Mouse (Mus musculus): ENCODE data around the gene Wfdc6b.
"Not testable (repeated sequence)": the region's sequence is repeated elsewhere in the genome, so short reads cannot be mapped to it uniquely, and the experiment has no call there.

The Wfdc6b gene

DNA sequence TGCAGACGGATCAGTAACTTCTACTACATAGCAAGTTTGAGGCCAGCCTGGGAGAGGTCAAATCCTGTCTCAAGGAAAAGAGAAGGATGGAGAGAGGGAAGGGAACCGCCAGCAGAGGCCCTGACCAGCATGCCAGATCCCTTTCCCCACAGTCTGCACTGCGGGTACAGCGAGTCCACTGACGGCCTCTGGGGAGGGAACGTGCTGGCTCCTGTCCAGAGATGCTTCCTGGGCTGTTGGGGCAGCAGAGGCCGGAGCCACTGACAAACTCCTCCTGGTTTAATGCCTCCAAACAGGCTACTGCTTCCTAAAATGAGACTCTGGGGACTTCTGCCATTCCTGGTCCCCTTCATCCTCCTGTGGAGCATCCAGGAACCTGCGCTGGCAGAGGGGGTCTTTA, at the start of gene Wfdc6b, which contains the start of gene Wfdc8:
TSS of gene Wfdc6b (plus strand) at position 52 of the 400 bp plus-strand sequence.
TSS of gene Wfdc8 (minus strand) at position 156 of the 400 bp plus-strand sequence.
- peak; percentile 35 for DNase-seq

DNA sequence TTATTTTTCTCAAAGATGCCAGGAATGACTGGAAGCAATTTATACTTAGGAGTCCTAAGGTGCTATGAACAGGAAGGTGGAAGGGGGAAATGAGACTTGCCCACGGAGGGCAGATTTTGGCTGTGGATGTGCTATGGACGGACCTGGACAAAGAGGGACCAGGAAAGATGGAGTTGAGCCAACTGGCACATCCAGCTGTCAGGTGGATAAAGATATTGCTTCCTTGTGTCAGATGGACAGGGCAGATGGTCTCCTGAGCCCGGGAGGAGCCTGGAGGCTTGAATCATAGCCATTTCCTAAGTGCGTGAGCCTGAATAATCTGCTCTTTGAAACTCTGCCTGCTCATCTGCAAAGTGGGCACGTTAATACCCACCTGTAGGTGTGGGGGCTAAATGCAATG, 49.0 kb upstream of the Wfdc6b start:
- no peak for DNase-seq

DNA sequence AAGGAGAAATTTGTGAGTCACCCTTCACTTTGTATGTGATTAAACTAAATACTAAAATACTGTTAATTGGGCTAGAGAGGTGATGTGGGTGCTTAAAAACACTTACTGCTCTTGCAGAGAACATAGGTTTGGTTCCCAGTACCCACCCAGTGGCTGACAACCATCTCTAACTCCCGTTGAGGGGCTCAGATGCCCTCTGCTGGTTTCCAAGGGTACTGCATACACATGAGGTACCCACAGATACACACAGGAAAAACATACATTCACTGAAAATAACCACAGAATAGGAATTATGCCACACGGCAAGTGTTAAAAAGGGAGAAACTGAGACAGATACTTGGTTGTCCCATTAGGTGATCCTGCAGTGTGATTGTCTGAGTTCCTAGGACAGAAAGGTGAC, 46.3 kb upstream of the Wfdc6b start:
- no peak for DNase-seq

DNA sequence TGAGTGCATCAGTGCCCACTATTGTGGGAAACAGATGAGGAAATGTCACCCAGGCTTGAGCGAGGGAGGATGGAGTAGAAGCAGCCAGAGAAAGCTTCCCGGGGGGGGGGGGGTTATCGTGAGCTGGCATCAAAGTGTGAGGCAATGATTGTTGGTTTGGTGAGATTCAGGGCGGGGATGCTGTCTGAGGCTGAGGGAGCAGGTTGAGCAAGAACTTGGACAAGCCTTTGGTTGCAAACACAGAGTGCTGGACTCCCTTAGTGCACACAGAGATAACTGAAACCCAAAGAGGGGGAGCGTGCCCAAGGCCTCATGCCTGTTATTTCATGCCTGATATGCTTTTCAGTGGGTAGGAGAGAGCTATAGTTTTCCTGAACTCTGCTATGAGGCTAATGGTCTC, 45.9 kb upstream of the Wfdc6b start:
- DNase-seq, result no peak

DNA sequence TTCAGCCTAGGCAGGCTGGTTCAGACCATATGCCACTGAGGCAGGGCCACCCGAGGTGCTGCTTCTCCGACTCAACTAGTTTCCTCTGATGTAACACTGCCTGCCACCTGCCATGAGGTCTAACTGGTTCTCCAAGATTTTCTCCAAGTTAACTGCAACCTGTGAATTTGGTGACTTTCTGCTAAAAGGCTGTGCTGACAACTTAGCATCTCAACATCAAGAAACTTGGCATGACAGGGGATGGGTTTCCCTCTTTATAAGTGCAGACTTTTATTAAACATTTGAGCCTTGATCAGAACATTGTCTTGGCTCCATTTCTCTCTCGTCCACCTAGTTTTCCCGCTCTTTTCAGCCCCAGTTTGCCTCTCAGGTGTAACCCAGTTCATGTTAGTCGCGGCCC, 40.0 kb upstream of the Wfdc6b start, which contains the start of gene Spint3:
TSS of gene Spint3 (minus strand) at position 101 of the 400 bp plus-strand sequence.
- not testable (repeated sequence) for DNase-seq

DNA sequence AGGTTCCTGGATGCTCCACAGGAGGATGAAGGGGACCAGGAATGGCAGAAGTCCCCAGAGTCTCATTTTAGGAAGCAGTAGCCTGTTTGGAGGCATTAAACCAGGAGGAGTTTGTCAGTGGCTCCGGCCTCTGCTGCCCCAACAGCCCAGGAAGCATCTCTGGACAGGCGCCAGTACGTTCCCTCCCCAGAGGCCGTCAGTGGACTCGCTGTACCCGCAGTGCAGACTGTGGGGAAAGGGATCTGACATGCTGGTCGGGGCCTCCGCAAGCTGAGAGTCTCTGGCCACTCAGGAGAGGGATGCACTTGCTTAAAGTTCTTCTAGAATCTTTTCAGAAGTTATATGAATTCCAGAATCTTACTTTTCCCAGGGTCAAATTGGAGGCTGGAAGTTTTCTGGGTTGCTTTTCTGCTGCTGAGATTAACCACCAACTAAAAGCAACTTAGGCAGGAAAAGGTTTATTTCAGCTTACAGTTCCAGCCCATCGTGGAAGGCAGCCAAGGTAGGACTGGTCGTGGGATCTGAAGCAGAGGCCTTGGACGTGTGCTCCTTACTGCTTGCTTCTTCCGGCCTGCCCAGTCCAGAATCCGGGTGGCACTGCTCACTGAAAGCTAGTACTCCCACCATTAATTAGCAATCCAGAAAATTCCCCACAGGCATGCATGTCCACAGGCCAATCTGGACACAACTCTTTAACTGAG, 28.1 kb upstream of the Wfdc6b start, which contains the start of gene Wfdc6a:
TSS of gene Wfdc6a (minus strand) at position 423 of the 701 bp plus-strand sequence.
- not testable (repeated sequence) for DNase-seq

DNA sequence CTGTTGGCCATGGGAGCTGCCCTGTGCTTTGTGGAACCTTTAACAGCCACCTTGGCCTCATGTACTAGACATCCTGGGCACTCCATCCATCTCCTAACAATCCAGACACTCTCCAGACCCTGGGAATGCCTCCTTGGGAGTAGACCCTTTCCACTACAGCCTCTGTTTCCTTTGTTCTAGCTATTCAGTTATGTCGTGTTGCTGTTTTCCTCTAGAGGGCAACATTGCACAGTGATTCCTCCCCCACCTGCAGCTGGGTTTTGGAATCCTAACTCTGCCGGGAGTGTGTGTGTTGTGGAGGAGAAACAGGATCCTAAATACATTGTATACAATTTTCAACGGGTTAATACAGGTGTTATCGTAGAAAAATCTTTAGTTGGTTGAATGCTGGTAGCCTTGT, 21.3 kb upstream of the Wfdc6b start:
- peak; percentile 18 for DNase-seq

DNA sequence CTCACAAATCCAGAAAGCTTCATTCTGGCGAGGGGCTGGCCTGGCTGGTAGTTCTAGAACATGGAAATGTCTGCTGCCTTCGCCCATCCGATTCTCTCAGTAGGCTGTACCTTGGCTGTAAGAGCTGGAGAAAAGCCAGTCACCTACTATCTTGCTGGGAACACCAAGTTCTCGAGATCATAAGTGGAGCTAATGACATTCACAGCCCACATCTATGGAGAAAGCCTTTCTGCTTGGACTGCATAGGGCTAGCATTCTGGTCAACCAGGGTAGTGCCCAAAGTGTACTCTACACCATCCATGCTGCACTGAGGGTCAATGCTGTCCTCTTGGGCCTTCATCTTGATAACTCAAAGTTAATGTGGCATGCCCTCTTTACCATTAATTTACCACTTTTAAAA, 19.8 kb upstream of the Wfdc6b start, which contains the start of gene Eppin:
TSS of gene Eppin (minus strand) at position 101 of the 400 bp plus-strand sequence.
- no peak for DNase-seq

DNA sequence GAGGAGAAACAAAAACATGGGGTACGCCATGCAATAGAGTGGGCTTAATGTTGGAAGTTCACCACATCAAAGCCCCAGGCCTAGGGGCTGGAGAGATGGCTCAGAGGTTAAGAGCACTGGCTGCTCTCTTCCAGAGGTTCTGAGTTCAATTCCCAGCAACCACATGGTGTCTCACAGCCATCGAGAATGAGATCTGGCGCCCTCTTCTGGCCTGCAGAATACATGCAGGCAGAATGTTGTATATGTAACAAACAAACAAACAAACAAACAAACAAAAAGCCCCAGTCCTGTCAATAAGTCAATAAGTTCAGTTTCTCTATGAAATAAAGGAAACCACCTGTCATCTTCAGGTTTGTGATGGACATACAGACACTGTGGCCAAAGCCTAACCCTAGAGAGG, 13.1 kb upstream of the Wfdc6b start:
- no peak for DNase-seq

DNA sequence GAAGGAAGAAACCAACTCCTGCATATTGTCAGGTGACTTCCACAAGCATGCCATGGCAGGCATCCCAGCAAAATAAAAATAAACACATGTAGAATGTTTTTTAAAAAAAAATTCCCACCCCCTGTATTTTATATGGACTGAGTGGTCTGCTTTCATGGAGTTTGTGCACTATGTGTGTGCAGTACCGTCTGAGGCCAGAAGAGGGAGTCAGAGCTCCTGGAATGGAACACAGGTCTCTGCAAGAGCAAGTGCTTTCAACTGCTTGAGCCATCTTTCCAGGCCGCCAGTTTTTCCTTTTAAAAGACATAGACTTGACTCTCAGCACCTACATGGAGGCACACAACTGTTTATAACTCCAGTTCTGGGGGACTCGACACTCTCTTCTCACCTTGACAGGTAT, 9.8 kb upstream of the Wfdc6b start:
- no peak for DNase-seq

DNA sequence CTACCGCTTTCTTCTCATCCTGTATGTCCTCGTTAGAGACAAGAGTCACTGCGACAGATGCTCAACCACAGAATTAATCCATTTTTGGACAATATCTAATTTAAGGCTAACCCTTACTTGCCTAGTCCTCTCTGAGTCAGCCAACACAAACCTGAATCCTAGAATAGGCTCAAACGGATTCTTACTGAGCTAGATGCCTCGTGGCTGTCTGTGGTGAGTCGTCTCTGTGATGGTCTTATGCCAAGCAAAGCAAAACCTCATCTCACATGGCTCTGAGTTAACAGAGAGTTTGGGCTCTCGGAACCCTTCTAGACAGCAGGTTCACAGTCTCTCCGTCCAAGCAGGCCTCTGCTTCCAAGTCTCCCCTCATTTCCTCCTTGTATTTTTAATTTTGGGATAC, 8.9 kb upstream of the Wfdc6b start:
- no peak for DNase-seq

DNA sequence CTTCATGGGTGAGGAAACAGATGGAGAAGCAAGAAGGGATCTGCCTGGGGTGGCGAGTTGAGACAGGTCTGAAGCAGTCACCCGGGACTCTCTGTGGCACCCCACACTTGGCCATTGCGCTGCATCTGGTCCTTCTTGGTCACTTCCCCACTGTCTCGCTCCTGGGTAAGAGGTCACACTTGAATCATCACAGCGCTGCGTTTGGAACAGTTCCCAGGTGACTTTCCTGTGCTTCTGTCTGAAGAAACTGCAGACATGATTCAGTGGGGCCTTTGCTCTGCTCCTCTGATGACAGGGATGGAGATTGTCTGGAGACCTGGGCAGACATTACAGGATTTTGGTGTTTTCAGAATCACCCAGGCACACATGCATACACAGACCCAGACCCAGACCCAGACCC, 4.5 kb upstream of the Wfdc6b start:
- DNase-seq, result no peak

DNA sequence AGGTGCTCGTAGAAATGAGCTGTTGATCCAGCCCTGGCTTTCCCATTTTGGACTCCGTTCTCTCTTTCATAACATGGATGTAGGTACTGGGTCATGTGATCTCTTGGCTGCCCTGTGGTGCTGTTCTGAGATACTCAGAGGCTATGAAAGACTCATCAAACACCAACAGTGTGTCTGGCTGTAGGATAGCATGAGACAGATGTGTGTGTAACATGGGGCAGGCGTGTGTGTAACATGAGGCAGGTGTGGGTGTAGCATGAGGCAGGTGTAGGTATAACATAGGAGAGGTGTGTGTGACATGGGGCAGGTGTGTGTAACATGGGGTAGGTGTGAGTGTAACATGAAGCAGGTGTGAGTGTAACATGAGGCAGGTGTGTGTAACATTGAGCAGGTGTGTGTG, 2.1 kb downstream of the Wfdc6b start:
- DNase-seq, result no peak

DNA sequence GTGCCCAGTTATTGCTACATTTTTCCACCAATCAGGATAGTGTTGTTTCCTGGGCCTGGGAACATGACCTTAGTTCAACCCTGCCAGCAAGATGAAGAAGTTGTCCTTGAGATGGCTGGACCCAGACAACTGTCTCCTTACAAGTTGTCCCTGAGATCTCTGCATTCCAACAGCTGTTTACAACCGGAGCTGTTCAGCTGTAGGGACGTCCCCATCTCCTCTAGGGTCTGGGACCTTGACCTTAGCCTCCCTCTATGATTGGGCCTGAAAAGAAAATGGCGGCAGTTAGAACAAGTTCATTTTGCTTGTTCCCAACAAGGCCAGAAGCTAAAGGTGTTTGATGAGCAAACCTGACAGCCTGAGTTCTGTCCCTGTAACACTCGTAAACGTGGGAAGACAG, 5.7 kb downstream of the Wfdc6b start:
- no peak for DNase-seq

DNA sequence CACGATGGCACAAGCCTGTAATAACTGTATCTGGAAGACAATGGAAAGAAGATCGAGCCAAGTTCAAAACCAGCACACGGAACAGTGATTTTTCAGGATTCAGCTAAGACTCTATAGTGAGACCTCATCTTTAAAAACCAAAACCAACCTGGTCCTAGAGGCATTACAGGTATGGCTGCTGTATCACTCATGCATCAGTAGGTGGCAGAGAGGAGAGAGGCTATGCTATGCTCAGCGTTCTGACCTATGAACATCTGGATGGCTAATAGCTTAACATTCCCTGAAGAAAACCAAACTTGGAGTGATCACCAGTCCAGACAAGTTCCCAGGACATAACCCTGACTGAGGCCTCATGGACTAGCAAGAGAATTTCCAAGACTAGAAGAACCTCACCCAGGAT, 8.5 kb downstream of the Wfdc6b start:
- DNase-seq, result no peak

DNA sequence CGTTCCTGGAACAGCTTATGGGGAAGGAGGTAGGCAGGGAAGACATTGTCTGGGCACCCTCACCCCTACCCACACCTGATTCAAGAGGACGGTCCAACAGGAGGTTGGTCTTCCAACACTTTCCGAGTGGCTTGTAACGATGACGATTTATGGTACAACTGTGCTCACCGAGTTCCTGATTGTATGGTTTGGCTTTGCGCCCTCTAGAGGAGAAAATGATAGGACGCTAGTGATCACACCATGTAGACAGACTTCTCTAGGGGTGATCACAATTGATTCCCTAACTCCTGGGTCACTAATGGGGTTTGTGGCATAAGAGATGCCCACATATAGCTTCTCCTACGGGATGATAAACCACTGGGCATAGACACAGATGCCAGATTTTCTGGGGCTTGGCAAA, 21.9 kb downstream of the Wfdc6b start:
- no peak for DNase-seq

DNA sequence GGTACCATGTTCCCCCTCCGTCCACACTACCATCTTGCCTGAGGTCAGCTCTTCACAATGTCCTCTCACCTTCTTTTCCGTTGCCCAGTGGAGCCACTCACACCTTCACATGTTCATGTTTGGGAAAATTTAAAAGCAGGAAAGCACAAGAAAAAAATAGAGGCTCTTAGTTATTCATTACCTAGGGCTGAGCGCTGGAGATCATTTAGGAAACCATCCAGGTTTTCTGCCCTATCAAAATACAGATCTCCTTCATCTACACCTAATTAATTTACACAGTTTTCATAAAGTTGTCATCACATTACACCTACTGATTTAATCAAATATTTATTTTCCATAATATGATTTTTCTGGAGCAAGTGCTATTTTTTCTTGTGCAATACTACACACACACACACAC, 25.4 kb downstream of the Wfdc6b start, which contains the start of gene Wfdc16:
TSS of gene Wfdc16 (minus strand) at position 101 of the 400 bp plus-strand sequence.
- no peak for DNase-seq

DNA sequence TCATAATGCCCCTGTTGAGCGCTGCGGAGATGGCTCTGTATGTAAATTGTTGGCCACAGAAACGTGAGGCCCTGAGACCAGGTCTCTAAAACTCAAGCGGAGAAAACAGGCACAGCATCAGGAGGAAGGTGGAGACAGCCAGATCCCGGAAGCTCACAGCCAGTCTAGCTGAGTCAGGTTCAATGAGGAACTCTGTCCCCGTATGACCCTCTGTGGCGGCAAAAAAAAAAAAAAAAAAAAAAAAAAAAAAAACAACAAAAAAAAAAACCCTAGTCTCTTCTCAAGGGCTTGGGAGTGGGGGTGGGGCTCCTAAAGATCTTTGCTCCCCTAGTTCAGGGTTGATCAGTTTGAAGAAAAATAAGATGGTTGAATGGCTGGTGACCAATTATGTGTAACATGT, 27.8 kb downstream of the Wfdc6b start:
- DNase-seq, result peak; percentile 31

DNA sequence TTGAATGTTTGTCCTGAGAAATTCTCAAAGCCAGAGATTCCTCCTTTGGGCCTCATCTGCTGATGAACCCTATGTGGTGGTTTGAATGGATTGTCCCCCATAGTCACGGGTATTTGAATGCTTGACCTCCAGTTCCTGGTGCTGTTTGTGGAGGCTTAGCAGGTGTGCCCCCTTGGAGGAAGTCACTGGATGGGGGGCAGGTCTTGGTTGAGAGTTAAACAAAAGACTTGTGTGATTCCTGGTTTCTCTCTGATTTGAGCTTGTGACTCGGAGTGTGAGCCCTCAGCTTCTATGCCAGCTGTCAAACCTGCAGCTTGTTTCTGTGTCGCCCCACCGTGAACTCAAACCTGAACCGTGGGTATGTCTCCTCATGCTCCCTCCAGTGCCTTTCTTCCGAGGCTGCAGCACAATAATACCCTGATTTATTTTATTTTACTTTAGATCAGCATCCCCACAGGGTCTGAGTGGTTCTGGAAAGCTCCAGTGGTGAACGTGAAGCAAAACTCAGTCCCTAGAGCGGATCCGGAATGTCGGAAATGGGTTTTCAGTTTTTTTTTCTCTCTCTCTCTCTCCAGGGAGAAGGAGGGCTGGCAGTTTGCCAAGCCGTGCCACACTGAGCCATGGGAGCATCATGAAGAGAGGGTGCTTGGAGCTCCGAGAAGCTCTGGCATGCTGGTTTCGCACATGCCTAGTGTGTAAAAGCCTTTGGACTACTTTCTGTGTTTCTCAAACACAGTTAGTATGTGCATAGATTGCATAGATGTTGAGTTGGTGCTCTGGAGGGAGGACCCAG, 28.8 kb downstream of the Wfdc6b start:
- no peak for DNase-seq

DNA sequence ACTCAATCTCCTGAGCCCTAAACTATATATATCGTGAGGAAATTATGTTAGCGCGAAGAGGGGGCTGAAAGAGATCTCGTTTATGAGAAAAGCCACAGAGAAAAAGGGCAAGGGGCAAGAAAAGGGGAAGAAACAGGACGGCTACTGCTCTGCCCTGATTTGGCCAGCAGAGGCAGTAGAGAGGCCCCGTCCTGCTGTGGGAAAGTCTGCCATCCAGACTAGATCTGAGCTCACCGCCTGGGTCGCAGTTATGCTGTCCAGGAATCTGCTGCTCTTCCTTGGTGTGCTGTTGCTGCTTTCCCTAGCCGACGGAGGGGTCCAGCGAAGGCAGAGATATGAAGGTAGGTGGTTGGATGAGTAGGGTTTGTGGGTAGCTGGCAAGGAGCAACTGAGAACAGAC, 42.5 kb downstream of the Wfdc6b start, which contains the start of gene Wfdc10:
TSS of gene Wfdc10 (plus strand) at position 189 of the 400 bp plus-strand sequence.
- peak; percentile 58 for DNase-seq

DNA sequence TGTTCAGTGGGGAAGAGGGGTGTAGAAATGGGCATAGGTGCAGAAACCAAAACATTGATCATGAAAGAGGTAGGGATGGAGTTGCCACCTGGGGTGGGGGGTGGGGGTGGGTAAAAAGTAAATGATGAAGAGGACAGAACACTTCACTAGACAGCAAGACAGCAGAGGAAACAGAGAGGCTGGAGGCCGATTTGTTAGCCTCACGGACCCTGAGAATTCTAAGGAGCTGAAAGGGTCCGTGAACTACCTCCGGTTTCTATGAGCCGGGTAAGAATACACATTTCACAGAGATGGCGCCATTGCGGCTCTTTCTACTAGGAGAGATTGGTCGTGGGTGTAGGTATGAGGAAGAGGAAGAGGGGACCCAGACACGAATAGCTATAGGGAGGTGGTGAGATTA, 43.2 kb downstream of the Wfdc6b start, which contains the start of gene Wfdc9:
TSS of gene Wfdc9 (minus strand) at position 101 of the 400 bp plus-strand sequence.
- no peak for DNase-seq

DNA sequence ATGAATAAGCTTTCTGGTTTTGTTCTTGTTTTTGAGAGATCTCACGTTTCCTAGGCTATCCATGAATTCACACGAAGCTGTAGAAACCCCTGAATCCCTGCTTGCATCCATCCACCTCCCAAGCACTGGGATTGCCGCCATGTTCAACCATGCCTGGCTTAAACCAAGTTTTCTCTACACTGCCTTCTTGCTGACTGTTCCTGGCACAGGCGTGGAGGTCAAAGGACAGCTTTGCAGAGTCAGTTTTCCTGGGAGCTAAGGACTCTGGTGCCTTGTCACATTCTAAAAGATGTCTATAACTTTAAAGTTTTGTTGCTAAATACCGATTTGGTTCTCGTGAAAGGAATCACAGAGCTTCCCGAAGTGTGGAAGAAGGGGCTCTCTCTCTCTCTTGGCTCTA, 51.5 kb downstream of the Wfdc6b start:
- peak; percentile 28 for DNase-seq
